Mouse (Mus musculus) heart, embryonic 12.5 days (tissue): ENCODE results near the gene Esrrg. TPM values are rescaled to one million over a fixed set of nuclear protein-coding genes. Genes with fewer than 3 reads are reported as not detected.

Experiments used
- ATAC-seq: fragments of 200-750 bp; cut with Nextera tagmentation; 2 replicates; pipeline ENCODE4 v1.8.0; 2017; ENCODE audit warnings: moderate TSS enrichment, moderate library complexity; ENCODE audit not compliant: insufficient number of reproducible peaks, low FRiP score
- H3K27ac ChIP-seq: fragments of 300-500 bp; sonication (generic); 2 replicates; pipeline ENCODE4 v1.5.1; 2016; ENCODE audit warnings: mild to moderate bottlenecking, moderate library complexity; ENCODE audit not compliant: poor library complexity, severe bottlenecking
- H3K27me3 ChIP-seq: fragments of 300-500 bp; sonication (generic); replicated peaks from 2 replicates; pipeline ENCODE4 v1.6.1; 2016; ENCODE audit warnings: mild to moderate bottlenecking, moderate library complexity
- H3K36me3 ChIP-seq: fragments of 300-500 bp; sonication (generic); 2 replicates; pipeline ENCODE4 v1.6.1; 2016; ENCODE audit warnings: mild to moderate bottlenecking, moderate library complexity
- H3K4me1 ChIP-seq: fragments of 300-500 bp; sonication (generic); replicated peaks from 2 replicates; pipeline ENCODE4 v1.6.1; 2016; ENCODE audit warnings: mild to moderate bottlenecking
- H3K4me2 ChIP-seq: fragments of 300-500 bp; sonication (generic); 2 replicates; pipeline ENCODE4 v1.6.1; 2016; ENCODE audit warnings: mild to moderate bottlenecking, moderate library complexity
- H3K4me3 ChIP-seq: fragments of 300-500 bp; sonication (generic); 2 replicates; pipeline ENCODE4 v1.5.1; 2016; ENCODE audit warnings: mild to moderate bottlenecking
- H3K9ac ChIP-seq: fragments of 300-500 bp; sonication (generic); 2 replicates; pipeline ENCODE4 v1.6.1; 2016; ENCODE audit warnings: mild to moderate bottlenecking, moderate library complexity
- H3K9me3 ChIP-seq: fragments of 300-500 bp; sonication (generic); replicated peaks from 2 replicates; pipeline ENCODE4 v1.6.1; 2016; ENCODE audit warnings: mild to moderate bottlenecking, moderate library complexity
- WGBS: fragments of 180-500 bp; shearing (Covaris S2); methylation state at CpG from one replicate; pipeline ENCODE4 v1.1.7; 2016; 5-methylcytosine and 5-hydroxymethylcytosine counted together
- polyA plus RNA-seq: library from polyadenylated mRNA; unstranded; fragments of >200 nt; fragmentation: Nextera tagmentation; extraction: Ambion mirVana; gene quantifications from 2 replicates; pipeline ENCODE4 v1.2.1, GENCODE M21; 2016

Esrrg gene
- polyA plus RNA-seq, 1 experiment from 2014 or later, result 33.3 TPM

DNA sequence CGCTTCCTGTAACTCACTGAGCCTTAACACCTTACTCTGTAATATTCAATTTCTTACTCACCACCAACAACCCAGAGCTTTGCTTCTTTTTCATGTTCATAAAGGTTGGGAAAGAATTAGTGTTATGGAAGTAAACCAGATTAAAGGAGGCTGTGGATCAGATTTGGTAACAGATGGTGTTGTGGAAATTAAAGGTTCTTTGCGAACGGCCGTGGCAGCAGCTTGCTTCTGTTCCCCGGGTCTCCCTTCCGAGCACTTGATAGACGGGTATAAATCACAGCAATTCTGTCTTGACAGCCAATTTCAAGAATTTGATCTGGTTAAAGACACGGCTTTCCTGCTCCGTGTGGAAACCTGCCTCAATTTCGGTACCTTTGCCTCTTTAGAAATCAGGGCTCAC is 421.5 kb downstream of the Esrrg start:
- no peak overlapping the region for H3K4me3 ChIP-seq
- H3K9me3 ChIP-seq, result no peaks in the 10 kb centered on the region
- no peak overlapping the region for H3K27ac ChIP-seq
- no peak overlapping the region for H3K4me2 ChIP-seq
- H3K27me3 ChIP-seq, result no peaks in the 10 kb centered on the region
- no peaks in the 10 kb centered on the region for H3K36me3 ChIP-seq
- peaks cover 14% of the 10 kb centered on the region for H3K4me1 ChIP-seq
- H3K9ac ChIP-seq, result no peak overlapping the region
- ATAC-seq, result no peak
- 56% methylated on average over 10 of the region's 10 CpGs for WGBS

DNA sequence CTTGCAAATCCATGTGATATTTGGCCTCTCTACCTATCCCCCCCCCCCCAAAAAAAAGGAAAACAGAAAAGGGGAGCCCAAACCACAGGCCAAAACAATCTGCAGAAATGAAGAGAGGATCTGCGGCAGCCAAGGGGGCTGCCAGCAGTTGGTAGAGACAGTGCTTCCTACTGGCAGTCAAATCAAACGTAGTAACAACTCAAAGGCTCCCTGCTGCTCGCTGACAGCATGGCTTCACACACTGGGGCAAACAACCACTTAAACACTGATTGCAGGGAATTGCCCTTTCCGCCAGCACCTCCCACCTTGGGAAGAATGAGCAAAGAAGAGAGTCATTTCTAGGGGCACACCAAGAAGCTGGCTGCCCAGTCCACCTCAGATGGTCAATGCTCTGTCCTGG is 422.7 kb downstream of the Esrrg start:
- WGBS, result 24% methylated on average over 4 of the region's 4 CpGs
- no peak overlapping the region for H3K9ac ChIP-seq

DNA sequence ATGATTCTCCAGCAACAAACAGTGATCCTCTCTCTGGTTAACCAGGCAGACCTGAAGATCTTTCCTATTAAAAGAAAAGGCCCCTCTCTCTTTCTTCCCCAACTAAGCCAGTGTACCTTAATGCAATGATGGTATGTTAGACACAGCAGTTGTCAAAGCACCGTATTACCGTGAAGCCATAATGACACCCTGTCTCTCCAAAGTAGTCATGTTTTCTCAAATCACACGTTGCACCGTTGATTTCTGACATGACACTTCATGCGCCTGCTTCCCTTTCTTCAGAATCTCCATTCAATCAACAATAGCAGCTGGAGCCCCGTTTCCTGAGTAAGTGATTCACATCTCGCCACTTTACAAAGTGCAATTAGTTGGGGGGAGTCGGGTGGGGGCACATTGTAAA is 427.4 kb downstream of the Esrrg start:
- peaks cover 5% of the 10 kb centered on the region for H3K36me3 ChIP-seq
- H3K4me1 ChIP-seq, result peaks cover 15% of the 10 kb centered on the region
- ATAC-seq, result no peak
- H3K9ac ChIP-seq, result no peak overlapping the region
- no peak overlapping the region for H3K4me2 ChIP-seq
- no peaks in the 10 kb centered on the region; the same call in 1 of the 2 replicates for H3K9me3 ChIP-seq
- H3K27ac ChIP-seq, result no peak overlapping the region
- no peaks in the 10 kb centered on the region for H3K27me3 ChIP-seq
- 36% methylated on average over 8 of the region's 8 CpGs for WGBS
- H3K4me3 ChIP-seq, result no peak overlapping the region

More for the DNA sequence above, 422.7 kb downstream of the Esrrg start:
- H3K4me1 ChIP-seq, result peaks cover 18% of the 10 kb centered on the region
- no peaks in the 10 kb centered on the region for H3K36me3 ChIP-seq
- ATAC-seq, result no peak
- H3K27me3 ChIP-seq, result no peaks in the 10 kb centered on the region
- H3K27ac ChIP-seq, result no peak overlapping the region
- no peak overlapping the region for H3K4me3 ChIP-seq
- peak overlapping the region; percentile 38; the same call in 1 of the 2 replicates for H3K4me2 ChIP-seq
- H3K9me3 ChIP-seq, result no peaks in the 10 kb centered on the region

DNA sequence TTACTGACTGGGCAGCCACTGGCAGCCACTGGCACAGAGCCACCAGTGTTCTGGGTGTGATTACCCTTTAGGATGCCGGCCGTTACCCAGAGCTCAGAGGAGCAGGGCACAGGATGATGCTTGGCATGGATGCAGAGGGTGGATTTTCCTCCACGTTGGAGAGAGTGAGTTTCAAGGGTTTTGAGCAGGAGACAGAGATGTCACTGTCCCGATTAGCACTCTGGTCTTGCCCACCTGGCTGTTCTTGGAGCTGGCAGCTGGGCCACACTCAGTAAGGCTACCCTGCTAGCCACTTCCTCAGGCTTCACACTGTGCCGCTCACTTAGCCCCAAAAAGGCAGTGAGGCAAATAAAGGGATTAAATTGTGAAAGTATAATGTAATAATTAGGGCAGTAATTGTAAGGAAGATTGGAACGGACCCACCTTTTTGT is 438.1 kb downstream of the Esrrg start:
- H3K4me1 ChIP-seq, result peaks cover 5% of the 10 kb centered on the region
- H3K27me3 ChIP-seq, result no peaks in the 10 kb centered on the region
- 80% methylated on average over 6 of the region's 6 CpGs for WGBS
- no peak overlapping the region for H3K4me3 ChIP-seq
- ATAC-seq, result no peak
- peaks cover 32% of the 10 kb centered on the region for H3K36me3 ChIP-seq
- no peak overlapping the region for H3K27ac ChIP-seq
- H3K9me3 ChIP-seq, result no peaks in the 10 kb centered on the region
- H3K4me2 ChIP-seq, result no peak overlapping the region
- no peak overlapping the region for H3K9ac ChIP-seq

DNA sequence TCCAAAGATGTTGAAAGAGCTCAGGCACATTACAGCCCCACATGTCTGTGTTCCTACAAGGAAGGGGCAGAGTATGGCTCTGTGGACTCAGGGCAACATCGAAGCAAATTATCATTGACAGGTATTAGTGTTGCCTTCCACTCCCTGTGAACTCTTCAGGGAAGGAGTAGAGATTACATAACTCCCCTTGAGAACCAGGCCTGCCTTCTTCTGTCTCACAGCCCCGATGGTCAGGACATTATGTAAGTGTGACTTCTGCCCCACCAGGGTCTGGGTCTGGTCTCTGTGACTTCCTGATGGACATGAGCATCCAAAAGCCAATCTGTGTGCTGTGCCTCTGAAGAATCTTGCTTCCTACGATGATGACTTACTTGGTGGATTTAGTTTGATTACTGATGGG is 438.6 kb downstream of the Esrrg start:
- Histone ChIP-seq H3K9ac (no peak overlapping the region), H3K27me3 (no peaks in the 10 kb centered on the region), H3K4me3 (no peak overlapping the region), H3K27ac (no peak overlapping the region), H3K4me1 (peaks cover 4% of the 10 kb centered on the region), H3K4me2 (no peak overlapping the region), H3K9me3 (no peaks in the 10 kb centered on the region), H3K36me3 (peaks cover 32% of the 10 kb centered on the region)
- no peak for ATAC-seq
- 70% methylated on average over 3 of the region's 3 CpGs for WGBS

DNA sequence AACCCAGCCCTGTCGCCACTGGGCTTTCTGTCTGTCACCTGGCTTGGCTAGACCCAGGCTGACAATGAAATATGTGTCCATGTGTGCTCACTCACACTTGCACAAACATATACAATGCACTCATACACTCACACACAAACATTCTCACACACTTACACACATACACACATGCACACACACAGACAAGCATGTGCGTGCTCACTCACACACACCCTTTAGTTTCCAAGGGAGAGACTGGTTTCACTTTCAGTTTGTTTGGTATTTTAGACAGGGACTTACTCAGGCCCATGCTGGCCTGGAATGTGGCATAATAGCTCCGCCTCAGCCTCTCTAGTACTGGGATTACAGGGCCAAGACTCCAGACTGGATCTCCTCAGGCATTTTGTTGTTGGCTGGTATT is 447.3 kb downstream of the Esrrg start:
- 0 out of 2 replicates have a peak overlapping the region, but pooled peaks have one; percentile 0 for H3K4me3 ChIP-seq
- no peaks in the 10 kb centered on the region for H3K27me3 ChIP-seq
- peak overlapping the region; percentile 61 for H3K4me2 ChIP-seq
- no peaks in the 10 kb centered on the region for H3K36me3 ChIP-seq
- H3K27ac ChIP-seq, result peak overlapping the region; percentile 16; the same call in 1 of the 2 replicates
- H3K9me3 ChIP-seq, result no peaks in the 10 kb centered on the region
- ATAC-seq, result 0 out of 2 replicates have a peak, but pooled peaks have one; percentile 25
- 39% methylated on average over 3 of the region's 3 CpGs for WGBS
- 0 out of 2 replicates have a peak overlapping the region, but pooled peaks have one; percentile 4 for H3K9ac ChIP-seq
- H3K4me1 ChIP-seq, result peaks cover 25% of the 10 kb centered on the region

DNA sequence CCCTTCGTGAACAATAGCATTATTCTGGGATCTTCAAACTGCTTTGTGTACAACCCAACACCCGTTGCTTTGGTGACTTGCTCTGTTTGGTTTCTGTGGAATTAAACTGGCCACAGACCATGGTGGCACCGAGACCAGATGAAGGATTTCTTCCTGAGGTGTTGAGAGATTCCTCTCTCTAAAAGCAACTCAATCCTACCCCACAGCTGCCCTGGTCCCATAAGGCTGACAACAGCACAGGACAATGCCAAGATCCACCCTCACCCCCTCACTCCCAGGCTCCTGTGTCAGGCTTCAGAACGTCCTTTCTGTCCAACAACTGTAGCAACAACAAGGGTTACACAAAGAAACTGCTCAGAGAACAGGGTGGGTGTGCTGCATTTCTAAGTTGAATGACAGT is 449.3 kb downstream of the Esrrg start:
- Histone ChIP-seq H3K27ac (no peak overlapping the region), H3K27me3 (no peaks in the 10 kb centered on the region), H3K9ac (no peak overlapping the region), H3K4me1 (peaks cover 16% of the 10 kb centered on the region), H3K4me3 (no peak overlapping the region), H3K4me2 (no peak overlapping the region), H3K36me3 (0 out of 2 replicates have a peak, but pooled peaks cover under 1% of the 10 kb centered on the region), H3K9me3 (no peaks in the 10 kb centered on the region)
- ATAC-seq, result no peak
- 47% methylated on average over 4 of the region's 4 CpGs for WGBS

DNA sequence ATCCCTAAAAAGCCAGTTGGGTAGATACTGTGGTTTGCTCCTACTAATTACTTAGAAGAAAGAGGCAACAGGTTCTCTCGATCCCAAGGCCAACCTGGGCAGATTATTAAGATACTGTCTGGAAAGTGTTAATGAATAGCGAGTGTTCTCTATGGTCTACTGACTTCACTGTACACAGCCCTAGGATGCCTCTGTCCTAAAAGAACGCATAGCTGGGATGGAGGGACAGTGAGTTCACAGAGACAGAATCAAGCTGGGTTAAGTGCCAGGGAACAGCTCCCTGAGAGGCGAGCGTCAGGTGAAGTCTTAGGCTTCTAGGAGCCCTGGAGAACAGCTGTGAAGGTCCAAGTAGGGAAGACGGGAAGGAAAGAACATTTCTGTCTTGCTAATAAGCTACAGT is 450.4 kb downstream of the Esrrg start:
- 85% methylated on average over 6 of the region's 6 CpGs for WGBS
- Histone ChIP-seq H3K4me2 (no peak overlapping the region), H3K4me1 (peaks cover 16% of the 10 kb centered on the region), H3K27ac (no peak overlapping the region), H3K4me3 (no peak overlapping the region), H3K36me3 (peaks cover 9% of the 10 kb centered on the region), H3K27me3 (no peaks in the 10 kb centered on the region), H3K9me3 (0 out of 2 replicates have a peak, but pooled peaks cover 3% of the 10 kb centered on the region), H3K9ac (no peak overlapping the region)
- no peak for ATAC-seq

DNA sequence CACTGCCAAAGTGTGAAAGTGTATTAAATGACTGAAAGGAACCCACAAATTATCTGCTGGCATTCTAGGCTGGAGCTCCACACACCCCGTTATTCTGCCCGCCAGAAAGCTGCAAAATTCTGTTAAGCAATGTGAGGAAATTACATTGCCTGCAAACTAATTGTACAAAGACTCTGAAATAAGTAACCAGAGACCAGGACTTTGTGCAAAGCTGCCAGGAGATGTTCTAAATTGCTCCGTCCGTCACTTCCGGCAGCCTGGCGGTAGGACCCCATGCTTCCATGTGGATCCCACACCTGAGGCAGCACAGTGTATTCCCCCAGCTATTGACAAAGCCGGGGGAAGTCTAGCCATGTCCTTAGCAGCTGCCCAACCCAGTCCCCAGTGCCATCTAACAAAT is 451.9 kb downstream of the Esrrg start:
- Histone ChIP-seq H3K9me3 (0 out of 2 replicates have a peak, but pooled peaks cover 3% of the 10 kb centered on the region), H3K4me2 (no peak overlapping the region), H3K27ac (no peak overlapping the region), H3K36me3 (peaks cover 9% of the 10 kb centered on the region), H3K27me3 (no peaks in the 10 kb centered on the region), H3K4me1 (peaks cover 12% of the 10 kb centered on the region), H3K9ac (no peak overlapping the region), H3K4me3 (no peak overlapping the region)
- WGBS, result 90% methylated on average over 7 of the region's 7 CpGs
- no peak for ATAC-seq

DNA sequence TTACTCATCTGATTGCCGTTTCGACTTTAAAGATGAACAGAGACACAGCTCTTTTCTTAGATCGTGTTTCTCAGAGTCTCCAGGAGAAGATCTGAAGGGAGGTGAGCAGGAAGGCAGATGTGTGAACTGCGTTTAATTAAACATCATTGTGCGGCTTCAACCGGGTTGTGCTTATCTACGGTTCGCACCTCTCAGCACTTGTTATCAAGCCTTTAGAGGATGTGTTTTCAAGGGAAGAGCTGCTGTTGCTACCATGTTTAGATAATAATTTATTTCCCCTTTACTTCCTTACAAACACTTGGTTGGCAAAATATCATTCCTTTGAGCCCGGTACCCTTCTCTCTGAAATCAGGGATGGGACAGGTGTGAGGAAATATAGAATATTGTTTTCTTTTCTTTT is 460.2 kb downstream of the Esrrg start:
- Histone ChIP-seq H3K4me2 (no peak overlapping the region), H3K9me3 (no peaks in the 10 kb centered on the region), H3K4me3 (no peak overlapping the region), H3K27ac (no peak overlapping the region), H3K9ac (no peak overlapping the region), H3K36me3 (peaks cover 16% of the 10 kb centered on the region; the same call in 1 of the 2 replicates), H3K4me1 (no peaks in the 10 kb centered on the region), H3K27me3 (no peaks in the 10 kb centered on the region)
- ATAC-seq, result no peak
- 45% methylated on average over 9 of the region's 9 CpGs for WGBS

DNA sequence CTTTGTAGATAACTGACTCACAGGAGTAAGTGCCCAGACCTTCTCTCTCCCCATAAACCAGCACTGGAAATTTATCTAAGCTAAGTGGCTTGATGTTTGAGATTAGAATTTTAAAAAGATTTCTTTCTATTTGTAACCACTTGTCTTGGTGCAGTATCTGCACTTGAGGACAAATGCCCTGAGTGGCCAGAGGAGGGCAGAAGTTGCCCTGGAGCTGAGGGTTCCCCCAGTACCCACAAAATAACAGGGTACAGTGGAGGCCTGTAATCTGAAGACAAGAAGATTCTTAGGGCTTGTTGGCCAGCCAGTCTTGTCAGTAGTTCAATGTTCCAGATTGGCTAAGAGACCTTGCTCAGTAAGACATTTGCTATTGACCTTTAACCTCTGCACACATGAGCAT is 461.3 kb downstream of the Esrrg start:
- ATAC-seq, result no peak
- peaks cover 17% of the 10 kb centered on the region; the same call in 1 of the 2 replicates for H3K36me3 ChIP-seq

DNA sequence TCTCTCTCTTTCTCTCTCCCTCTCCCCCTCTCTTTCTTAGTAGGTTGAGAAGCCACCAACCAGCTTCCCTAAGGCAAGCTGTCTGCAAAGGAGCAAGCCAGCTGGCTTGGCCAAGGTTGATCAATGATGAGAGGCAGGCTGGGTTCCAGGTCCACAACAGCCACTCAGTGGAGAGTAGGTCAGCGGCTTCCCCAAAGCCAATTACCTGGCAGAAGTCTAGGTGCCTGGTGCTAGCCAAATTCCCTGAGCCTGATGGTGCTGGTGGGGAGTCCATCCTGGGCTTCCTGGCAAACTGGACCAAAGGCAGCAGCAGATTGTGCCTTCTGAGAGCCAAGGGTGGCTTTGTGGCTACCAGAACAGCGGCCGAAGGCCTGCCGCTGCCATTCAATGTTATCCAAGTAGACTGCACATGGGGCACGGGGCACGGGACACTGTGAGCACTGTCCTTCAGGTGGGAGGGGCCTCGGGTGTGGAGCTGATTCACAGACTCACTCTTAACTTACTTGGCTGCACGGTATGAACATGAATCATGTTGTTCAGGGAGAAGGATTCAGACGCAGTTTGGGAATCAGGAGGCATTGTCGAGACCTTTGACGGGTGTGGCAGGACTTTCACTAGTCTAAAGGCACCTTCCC is 469.1 kb downstream of the Esrrg start:
- 80% methylated on average over 11 of the region's 11 CpGs for WGBS
- no peak overlapping the region for H3K9ac ChIP-seq
- H3K27me3 ChIP-seq, result no peaks in the 10 kb centered on the region

More for the DNA sequence above, 461.3 kb downstream of the Esrrg start:
- H3K4me1 ChIP-seq, result no peaks in the 10 kb centered on the region
- H3K27ac ChIP-seq, result no peak overlapping the region
- no peak overlapping the region for H3K9ac ChIP-seq
- no peaks in the 10 kb centered on the region for H3K27me3 ChIP-seq
- H3K4me3 ChIP-seq, result no peak overlapping the region
- H3K4me2 ChIP-seq, result no peak overlapping the region
- H3K9me3 ChIP-seq, result no peaks in the 10 kb centered on the region

More for the DNA sequence above, 469.1 kb downstream of the Esrrg start:
- ATAC-seq, result no peak
- Histone ChIP-seq H3K4me2 (no peak overlapping the region), H3K4me3 (no peak overlapping the region), H3K36me3 (peaks cover 8% of the 10 kb centered on the region; the same call in 1 of the 2 replicates), H3K27ac (no peak overlapping the region), H3K9me3 (no peaks in the 10 kb centered on the region), H3K4me1 (peaks cover 29% of the 10 kb centered on the region)
